Mouse (Mus musculus) forebrain, embryonic 14.5 days (tissue): ENCODE data around the gene Itpr2. TPM values are rescaled to one million over a fixed set of nuclear protein-coding genes. Genes with fewer than 3 reads are reported as not detected.
A peak's percentile ranks its signal among the peaks of the same experiment; 100 is the strongest.

Experiments used
- ATAC-seq: fragments of 200-750 bp; cut with Nextera tagmentation; 2 replicates; pipeline ENCODE4 v1.8.0; 2017; ENCODE audit warnings: mild to moderate bottlenecking, moderate library complexity
- DNase-seq: peaks from one replicate; pipeline ENCODE4 v3.0.0-alpha.2; 2015; ENCODE audit warnings: low spot score
- H3K27ac ChIP-seq: fragments of 300-500 bp; sonication (generic); 2 replicates; pipeline ENCODE4 v1.5.1; 2014; ENCODE audit warnings: low read depth, mild to moderate bottlenecking, control low read depth, low read length, moderate library complexity
- H3K27me3 ChIP-seq: fragments of 300-500 bp; sonication (generic); replicated peaks from 2 replicates; pipeline ENCODE4 v1.6.1; 2014; ENCODE audit warnings: low read length, control low read depth, mixed read lengths; ENCODE audit not compliant: control insufficient read depth, insufficient read depth
- H3K36me3 ChIP-seq: fragments of 300-500 bp; sonication (generic); 2 replicates; pipeline ENCODE4 v1.6.1; 2014; ENCODE audit warnings: low read length, control low read depth; ENCODE audit not compliant: control insufficient read depth, insufficient read depth
- H3K4me1 ChIP-seq: fragments of 300-500 bp; sonication (generic); 2 replicates; pipeline ENCODE4 v1.6.1; 2014; ENCODE audit warnings: antibody characterized with exemption, low read length, control low read depth; ENCODE audit not compliant: control insufficient read depth, insufficient read depth
- H3K4me2 ChIP-seq: fragments of 300-500 bp; sonication (generic); 2 replicates; pipeline ENCODE4 v1.6.1; 2014; ENCODE audit warnings: mild to moderate bottlenecking, control low read depth, low read length
- H3K4me3 ChIP-seq: fragments of 300-500 bp; sonication (generic); 2 replicates; pipeline ENCODE4 v1.5.1; 2014; ENCODE audit warnings: low read depth, low read length, control low read depth
- H3K9ac ChIP-seq: fragments of 300-500 bp; sonication (generic); 2 replicates; pipeline ENCODE4 v1.6.1; 2014; ENCODE audit warnings: mild to moderate bottlenecking, low read length, control low read depth, moderate library complexity
- H3K9me3 ChIP-seq: fragments of 300-500 bp; sonication (generic); replicated peaks from 2 replicates; pipeline ENCODE4 v1.6.1; 2016; ENCODE audit warnings: low read length, control low read depth, mixed read lengths; ENCODE audit not compliant: control insufficient read depth
- WGBS: fragments of 180-500 bp; shearing (Covaris S2); extraction: QIAGEN DNeasy Blood & Tissue Kit; methylation state at CpG from one replicate; pipeline ENCODE4 v1.1.7; 2014; 5-methylcytosine and 5-hydroxymethylcytosine counted together
- polyA plus RNA-seq: library from polyadenylated mRNA; unstranded; fragments of >200 nt; fragmentation: Nextera tagmentation; extraction: Ambion mirVana; gene quantifications from 2 replicates; pipeline ENCODE4 v1.2.1, GENCODE M21; 2014

The Itpr2 gene
- polyA plus RNA-seq, 1 experiment from 2014 or later = 2.4 TPM

GRCm38 (mm10) chr6:146514531-146514948 lies 12.5 kb upstream of the Itpr2 start:
- no peak for ATAC-seq
- 48% methylated on average over 7 of the region's 7 CpGs for WGBS
- Histone ChIP-seq H3K36me3 (no peaks in the 10 kb centered on the region), H3K4me3 (no peak overlapping the region), H3K4me2 (no peak overlapping the region), H3K9ac (no peak overlapping the region), H3K4me1 (no peaks in the 10 kb centered on the region), H3K27ac (no peak overlapping the region), H3K9me3 (no peaks in the 10 kb centered on the region), H3K27me3 (no peaks in the 10 kb centered on the region)
- DNase-seq = no peak

- no peak for DNase-seq
- Histone ChIP-seq H3K9me3 (no peaks in the 10 kb centered on the region), H3K4me1 (no peaks in the 10 kb centered on the region), H3K27ac (no peak overlapping the region), H3K4me3 (no peak overlapping the region), H3K27me3 (no peaks in the 10 kb centered on the region), H3K4me2 (no peak overlapping the region), H3K36me3 (no peaks in the 10 kb centered on the region), H3K9ac (no peak overlapping the region)
- no peak for ATAC-seq
- 63% methylated on average over 5 of the region's 5 CpGs for WGBS
Measured at GRCm38 (mm10) chr6:146513899-146514298, 11.9 kb upstream of the Itpr2 start.

GRCm38 (mm10) chr6:146513384-146513783 lies 11.4 kb upstream of the Itpr2 start:
- DNase-seq = no peak
- H3K9me3 ChIP-seq = no peaks in the 10 kb centered on the region
- H3K36me3 ChIP-seq = no peaks in the 10 kb centered on the region
- no peak overlapping the region for H3K4me3 ChIP-seq
- no peak overlapping the region for H3K27ac ChIP-seq
- 93% methylated on average over 8 of the region's 8 CpGs for WGBS
- H3K9ac ChIP-seq = no peak overlapping the region
- H3K27me3 ChIP-seq = no peaks in the 10 kb centered on the region
- no peak for ATAC-seq
- no peaks in the 10 kb centered on the region for H3K4me1 ChIP-seq
- H3K4me2 ChIP-seq = no peak overlapping the region

- no peaks in the 10 kb centered on the region for H3K36me3 ChIP-seq
- H3K4me2 ChIP-seq = no peak overlapping the region
- no peak overlapping the region for H3K27ac ChIP-seq
- H3K9ac ChIP-seq = no peak overlapping the region
- ATAC-seq (no peak), DNase-seq (no peak)
- WGBS = 87% methylated on average over 8 of the region's 8 CpGs
- H3K4me1 ChIP-seq = no peaks in the 10 kb centered on the region
- H3K9me3 ChIP-seq = no peaks in the 10 kb centered on the region
- no peak overlapping the region for H3K4me3 ChIP-seq
- no peaks in the 10 kb centered on the region for H3K27me3 ChIP-seq
Measured at GRCm38 (mm10) chr6:146511511-146511910, 9.5 kb upstream of the Itpr2 start.

- no peak overlapping the region for H3K9ac ChIP-seq
- no peaks in the 10 kb centered on the region for H3K9me3 ChIP-seq
- 74% methylated on average over 2 of the region's 2 CpGs for WGBS
- H3K4me2 ChIP-seq = no peak overlapping the region
- no peaks in the 10 kb centered on the region for H3K4me1 ChIP-seq
- no peaks in the 10 kb centered on the region for H3K36me3 ChIP-seq
- DNase-seq (no peak), ATAC-seq (no peak)
- no peak overlapping the region for H3K4me3 ChIP-seq
- no peak overlapping the region for H3K27ac ChIP-seq
- no peaks in the 10 kb centered on the region for H3K27me3 ChIP-seq
Measured at GRCm38 (mm10) chr6:146509891-146510290, 7.9 kb upstream of the Itpr2 start.

- no peak overlapping the region for H3K9ac ChIP-seq
- H3K27ac ChIP-seq = no peak overlapping the region
- H3K36me3 ChIP-seq = no peaks in the 10 kb centered on the region
- H3K4me3 ChIP-seq = no peak overlapping the region
- DNase-seq = no peak
- 81% methylated on average over 2 of the region's 2 CpGs for WGBS
- ATAC-seq = no peak
- no peaks in the 10 kb centered on the region for H3K9me3 ChIP-seq
- H3K4me2 ChIP-seq = no peak overlapping the region
- peaks cover 11% of the 10 kb centered on the region; the same call in 1 of the 2 replicates for H3K27me3 ChIP-seq
- no peaks in the 10 kb centered on the region for H3K4me1 ChIP-seq
Measured at GRCm38 (mm10) chr6:146504459-146504858, 2.4 kb upstream of the Itpr2 start.

- ATAC-seq = no peak
- no peak overlapping the region for H3K27ac ChIP-seq
- H3K4me3 ChIP-seq = peak overlapping the region; percentile 63
- no peak for DNase-seq
- no peak overlapping the region for H3K9ac ChIP-seq
- H3K4me1 ChIP-seq = no peaks in the 10 kb centered on the region
- WGBS = 60% methylated on average over 3 of the region's 3 CpGs
- H3K27me3 ChIP-seq = peaks cover 11% of the 10 kb centered on the region; the same call in 1 of the 2 replicates
- H3K4me2 ChIP-seq = peak overlapping the region; percentile 98
- no peaks in the 10 kb centered on the region for H3K36me3 ChIP-seq
- no peaks in the 10 kb centered on the region for H3K9me3 ChIP-seq
Measured at GRCm38 (mm10) chr6:146502856-146503255, 833 bp upstream of the Itpr2 start.

GRCm38 (mm10) chr6:146501316-146501865 lies 632 bp downstream of the Itpr2 start:
- Histone ChIP-seq H3K4me2 (peak overlapping the region; percentile 98), H3K4me1 (no peaks in the 10 kb centered on the region), H3K4me3 (peak overlapping the region; percentile 63), H3K36me3 (no peaks in the 10 kb centered on the region), H3K9ac (peak overlapping the region; percentile 55), H3K27me3 (peaks cover 11% of the 10 kb centered on the region; the same call in 1 of the 2 replicates), H3K9me3 (no peaks in the 10 kb centered on the region), H3K27ac (no peak overlapping the region)
- ATAC-seq (peak; percentile 54), DNase-seq (peak; percentile 21)
- WGBS = under 1% methylated on average over 30 of the region's 30 CpGs

- DNase-seq (no peak), ATAC-seq (no peak)
- Histone ChIP-seq H3K4me3 (no peak overlapping the region), H3K9ac (no peak overlapping the region), H3K27me3 (peaks cover 11% of the 10 kb centered on the region; the same call in 1 of the 2 replicates), H3K27ac (no peak overlapping the region), H3K4me2 (peak overlapping the region; percentile 98), H3K9me3 (no peaks in the 10 kb centered on the region), H3K4me1 (no peaks in the 10 kb centered on the region), H3K36me3 (no peaks in the 10 kb centered on the region)
- 74% methylated on average over 5 of the region's 5 CpGs for WGBS
Measured at GRCm38 (mm10) chr6:146500771-146501170, 1.3 kb downstream of the Itpr2 start.
